Mouse (Mus musculus) erythroblast, adult 5-6 weeks (primary cell): ENCODE results near the gene 2510009E07Rik. TPM values are rescaled to one million over a fixed set of nuclear protein-coding genes. Genes with fewer than 3 reads are reported as not detected.

Experiments
- ATAC-seq: replicated peaks from 2 replicates; pipeline ENCODE4 v1.8.0; 2016; ENCODE audit warnings: moderate number of reproducible peaks, mild to moderate bottlenecking, moderate TSS enrichment, inconsistent platforms; ENCODE audit not compliant: poor library complexity, low FRiP score, severe bottlenecking
- total RNA-seq, 2 experiments: library from RNA; stranded (forward) in 1 of 2; stranded (reverse) in 1 of 2; fragments of 150-400 nt in 1 of 2; fragments of 200-764, 138-1000 nt in 1 of 2; gene quantifications; 2 replicates each; pipeline versions ENCODE4 v1.2.3 to v1.2.4; 2015 to 2017; ENCODE audit warnings: low replicate concordance in 2 of 2

2510009E07Rik gene
- total RNA-seq (2015; ENCODE audit: low replicate concordance) = 0.63 and 1.3 TPM in 2 replicates
- 0.56 and 1.1 TPM in 2 replicates for total RNA-seq (2017; ENCODE audit: low replicate concordance)

- no peak for ATAC-seq
These were observed at the start of gene 2510009E07Rik for GRCm38 (mm10) chr16:21694463-21695241. Gene 2510009E07Rik (minus strand): TSS chr16:21694665.

- ATAC-seq = no peak
These were observed 48.9 kb upstream of the 2510009E07Rik start for GRCm38 (mm10) chr16:21743401-21743800.

- no peak for ATAC-seq
These were observed 48.4 kb upstream of the 2510009E07Rik start for GRCm38 (mm10) chr16:21742898-21743297.

- no peak for ATAC-seq
These were observed 47.9 kb upstream of the 2510009E07Rik start for GRCm38 (mm10) chr16:21742191-21742870.

- ATAC-seq = no peak; the same call in 1 of the 2 replicates
These were observed 47.1 kb upstream of the 2510009E07Rik start for GRCm38 (mm10) chr16:21741542-21741941.

GRCm38 (mm10) chr16:21735638-21736037 lies 41.2 kb upstream of the 2510009E07Rik start:
- ATAC-seq = no peak

GRCm38 (mm10) chr16:21727897-21728364 lies 33.5 kb upstream of the 2510009E07Rik start:
- ATAC-seq = peak; percentile 73

GRCm38 (mm10) chr16:21727421-21727820 lies 33.0 kb upstream of the 2510009E07Rik start:
- ATAC-seq = no peak

GRCm38 (mm10) chr16:21724261-21724660 lies 29.8 kb upstream of the 2510009E07Rik start:
- ATAC-seq = no peak

- no peak for ATAC-seq
These were observed 25.3 kb upstream of the 2510009E07Rik start for GRCm38 (mm10) chr16:21719770-21720169.

GRCm38 (mm10) chr16:21714516-21714915 lies 20.1 kb upstream of the 2510009E07Rik start:
- ATAC-seq = no peak

GRCm38 (mm10) chr16:21710321-21710720 lies 15.9 kb upstream of the 2510009E07Rik start:
- no peak for ATAC-seq

GRCm38 (mm10) chr16:21704691-21705090 lies 10.2 kb upstream of the 2510009E07Rik start:
- no peak for ATAC-seq

- no peak for ATAC-seq
These were observed 7.8 kb upstream of the 2510009E07Rik start for GRCm38 (mm10) chr16:21702314-21702690.

- ATAC-seq = no peak
These were observed 7.3 kb upstream of the 2510009E07Rik start for GRCm38 (mm10) chr16:21701611-21702313.

- no peak for ATAC-seq
These were observed 3.7 kb upstream of the 2510009E07Rik start for GRCm38 (mm10) chr16:21698136-21698535.

GRCm38 (mm10) chr16:21696946-21697345 lies 2.5 kb upstream of the 2510009E07Rik start:
- ATAC-seq = no peak

GRCm38 (mm10) chr16:21695242-21695578 lies 745 bp upstream of the 2510009E07Rik start:
- no peak for ATAC-seq

- ATAC-seq = no peak
These were observed 443 bp downstream of the 2510009E07Rik start for GRCm38 (mm10) chr16:21693981-21694462.

- ATAC-seq = no peak
These were observed 4.2 kb downstream of the 2510009E07Rik start for GRCm38 (mm10) chr16:21690216-21690755.
